Mouse (Mus musculus) hindbrain, postnatal 0 days (tissue): Measurements from ENCODE around the gene Ubox5. TPM values are rescaled to one million over a fixed set of nuclear protein-coding genes. Genes with fewer than 3 reads are reported as not detected.

Experiments used
- ATAC-seq: fragments of 200-750 bp; cut with Nextera tagmentation; 2 replicates; pipeline ENCODE4 v1.8.0; 2017; ENCODE audit warnings: mild to moderate bottlenecking, moderate TSS enrichment, moderate library complexity
- DNase-seq: peaks from one replicate; pipeline ENCODE4 v3.0.0-alpha.2; 2015; ENCODE audit warnings: low spot score
- H3K27ac ChIP-seq: fragments of 300-500 bp; sonication (generic); 2 replicates; pipeline ENCODE4 v1.5.1; 2014; ENCODE audit warnings: mild to moderate bottlenecking
- H3K27me3 ChIP-seq: fragments of 300-500 bp; sonication (generic); 2 replicates; pipeline ENCODE4 v1.6.1; 2014; ENCODE audit warnings: low read length, mixed read lengths; ENCODE audit not compliant: insufficient read depth
- H3K36me3 ChIP-seq: fragments of 300-500 bp; sonication (generic); 2 replicates; pipeline ENCODE4 v1.6.1; 2014; ENCODE audit warnings: low read length, mixed read lengths; ENCODE audit not compliant: insufficient read depth
- H3K4me1 ChIP-seq: fragments of 300-500 bp; sonication (generic); 2 replicates; pipeline ENCODE4 v1.6.1; 2014; ENCODE audit warnings: antibody characterized with exemption, low read length, mixed read lengths; ENCODE audit not compliant: insufficient read depth
- H3K4me2 ChIP-seq: fragments of 300-500 bp; sonication (generic); 2 replicates; pipeline ENCODE4 v1.6.1; 2014; ENCODE audit warnings: low read depth, mild to moderate bottlenecking, low read length, moderate library complexity, mixed read lengths
- H3K4me3 ChIP-seq: fragments of 300-500 bp; sonication (generic); 2 replicates; pipeline ENCODE4 v1.5.1; 2014; ENCODE audit warnings: low read length
- H3K9ac ChIP-seq: fragments of 300-500 bp; sonication (generic); replicated peaks from 2 replicates; pipeline ENCODE4 v1.6.1; 2014; ENCODE audit warnings: mild to moderate bottlenecking, low read length, moderate library complexity, mixed read lengths
- H3K9me3 ChIP-seq: fragments of 300-500 bp; sonication (generic); 2 replicates; pipeline ENCODE4 v1.6.1; 2016; ENCODE audit warnings: low read length, mixed read lengths
- CTCF ChIP-seq: IDR thresholded peaks from 2 replicates; pipeline ENCODE4 v1.5.1; 2016; ENCODE audit warnings: antibody characterized with exemption, control low read depth, low read depth
- WGBS: fragments of 180-500 bp; shearing (Covaris S2); extraction: QIAGEN DNeasy Blood & Tissue Kit; methylation state at CpG from one replicate; pipeline ENCODE4 v1.1.7; 2014; 5-methylcytosine and 5-hydroxymethylcytosine counted together
- polyA plus RNA-seq: library from polyadenylated mRNA; unstranded; fragments of >200 nt; fragmentation: Nextera tagmentation; extraction: Ambion mirVana; gene quantifications from 2 replicates; pipeline ENCODE4 v1.2.1, GENCODE M21; 2015
- total RNA-seq: library from RNA; depleted of rRNA; stranded (reverse); fragments of >200 nt; gene quantifications from 2 replicates; pipeline ENCODE4 v1.2.3, GENCODE M21; 2014

Gene Ubox5
- total and polyA plus RNA-seq, 2 experiments from 2014 or later: 5.9 to 6.8 TPM

DNA sequence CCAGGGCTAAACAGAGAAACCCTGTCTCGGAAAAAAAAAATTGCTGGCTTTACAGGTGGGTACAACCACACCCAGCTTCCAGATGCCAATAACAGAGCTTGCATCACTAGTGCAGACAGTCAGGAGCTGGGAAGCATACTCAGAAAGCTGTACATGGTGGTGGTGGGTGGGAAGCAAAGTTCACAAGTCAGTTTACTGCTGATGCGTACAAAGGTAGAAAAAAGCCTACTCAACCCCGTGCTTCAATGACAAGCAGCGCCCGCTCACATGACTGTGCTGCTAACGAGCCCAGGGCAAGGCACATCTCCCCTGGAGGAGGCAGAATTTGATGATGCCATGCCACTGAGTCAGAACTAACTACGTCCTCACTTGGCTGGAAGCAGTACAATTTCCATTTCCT lies 10.9 kb downstream of the Ubox5 start:
- no peak for TF ChIP-seq CTCF
- Histone ChIP-seq H3K27me3 (no peaks in the 10 kb centered on the region), H3K4me3 (no peak overlapping the region), H3K27ac (no peak overlapping the region), H3K9ac (no peak overlapping the region), H3K4me1 (no peaks in the 10 kb centered on the region), H3K4me2 (no peak overlapping the region), H3K9me3 (no peaks in the 10 kb centered on the region), H3K36me3 (peaks cover 29% of the 10 kb centered on the region)
- DNase-seq: no peak
- 97% methylated on average over 7 of the region's 7 CpGs for WGBS
- no peak for ATAC-seq

DNA sequence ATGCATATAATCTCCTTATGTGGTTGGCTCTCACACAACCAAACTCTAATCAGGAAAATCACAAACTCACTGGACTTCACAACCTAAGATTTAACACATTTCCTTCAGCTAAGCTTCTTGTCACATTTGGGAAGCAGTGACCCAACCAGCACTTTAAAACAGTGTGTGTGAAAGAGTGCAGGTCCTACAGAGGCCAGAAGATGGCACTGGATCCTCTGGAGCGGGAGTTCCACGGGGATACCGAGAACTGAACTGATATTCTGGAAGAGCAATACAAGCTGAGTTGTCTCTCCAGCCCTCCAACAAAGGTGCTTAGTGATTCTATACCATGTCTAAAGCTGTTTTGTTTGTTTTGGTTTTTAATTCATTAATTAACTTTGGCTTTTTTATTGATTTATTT lies 16.7 kb downstream of the Ubox5 start:
- TF ChIP-seq CTCF: peak; percentile 55
- Histone ChIP-seq H3K4me3 (no peak overlapping the region), H3K4me2 (no peak overlapping the region), H3K27ac (no peak overlapping the region), H3K9me3 (no peaks in the 10 kb centered on the region), H3K4me1 (no peaks in the 10 kb centered on the region), H3K9ac (no peak overlapping the region), H3K36me3 (peaks cover 15% of the 10 kb centered on the region), H3K27me3 (no peaks in the 10 kb centered on the region)
- DNase-seq: peak; percentile 31
- WGBS: 62% methylated on average over 3 of the region's 3 CpGs
- ATAC-seq: no peak

DNA sequence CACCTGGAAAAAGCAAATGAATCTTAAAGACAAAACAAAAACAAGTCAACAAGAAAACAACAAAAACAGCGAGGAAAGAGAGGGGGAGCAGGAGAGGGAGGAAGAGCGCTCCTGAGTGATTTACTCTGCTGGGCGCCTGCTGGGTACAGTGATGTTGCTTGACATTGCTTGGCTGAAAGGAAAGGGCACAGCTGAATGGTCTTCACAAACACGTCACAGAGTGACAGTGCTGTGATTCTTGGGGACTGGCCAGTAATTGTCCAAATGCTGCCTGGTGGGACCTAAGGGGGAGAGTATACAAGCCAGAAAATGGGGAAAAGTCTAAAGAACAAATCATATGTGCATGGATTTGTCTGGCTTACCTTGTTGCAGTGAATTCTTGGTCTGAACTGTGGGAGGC lies 27.6 kb downstream of the Ubox5 start:
- 71% methylated on average over 4 of the region's 4 CpGs for WGBS
- no peak for TF ChIP-seq CTCF
- Histone ChIP-seq H3K27ac (no peak overlapping the region), H3K4me2 (no peak overlapping the region), H3K27me3 (no peaks in the 10 kb centered on the region), H3K9me3 (no peaks in the 10 kb centered on the region), H3K9ac (no peak overlapping the region), H3K36me3 (peaks cover 33% of the 10 kb centered on the region), H3K4me1 (no peaks in the 10 kb centered on the region), H3K4me3 (no peak overlapping the region)
- DNase-seq (no peak), ATAC-seq (no peak)

DNA sequence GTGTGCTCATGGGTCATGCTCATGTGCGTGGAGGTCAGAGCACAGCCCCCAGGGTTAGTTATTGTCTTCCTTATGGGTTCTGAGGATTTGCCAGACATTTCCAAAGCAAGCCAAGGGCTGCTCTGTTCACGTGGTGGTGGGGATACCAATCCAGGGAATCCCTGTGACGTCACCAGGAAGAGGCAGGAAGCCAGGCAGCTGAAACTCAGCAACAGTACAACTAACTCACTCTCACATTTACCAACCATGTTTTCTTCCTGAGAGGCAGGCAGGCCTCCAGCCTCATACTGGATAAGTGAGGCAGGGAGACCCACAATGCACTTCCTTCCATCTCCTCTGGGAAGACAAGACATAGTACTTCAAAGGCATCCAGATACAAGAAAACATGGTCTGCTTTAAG lies 31.4 kb downstream of the Ubox5 start:
- Histone ChIP-seq H3K27me3 (no peaks in the 10 kb centered on the region), H3K36me3 (peaks cover 38% of the 10 kb centered on the region), H3K9ac (no peak overlapping the region), H3K27ac (no peak overlapping the region), H3K4me1 (no peaks in the 10 kb centered on the region), H3K9me3 (no peaks in the 10 kb centered on the region), H3K4me3 (no peak overlapping the region), H3K4me2 (no peak overlapping the region)
- TF ChIP-seq CTCF: no peak
- ATAC-seq (no peak), DNase-seq (no peak)
- WGBS: 62% methylated on average over 3 of the region's 3 CpGs

DNA sequence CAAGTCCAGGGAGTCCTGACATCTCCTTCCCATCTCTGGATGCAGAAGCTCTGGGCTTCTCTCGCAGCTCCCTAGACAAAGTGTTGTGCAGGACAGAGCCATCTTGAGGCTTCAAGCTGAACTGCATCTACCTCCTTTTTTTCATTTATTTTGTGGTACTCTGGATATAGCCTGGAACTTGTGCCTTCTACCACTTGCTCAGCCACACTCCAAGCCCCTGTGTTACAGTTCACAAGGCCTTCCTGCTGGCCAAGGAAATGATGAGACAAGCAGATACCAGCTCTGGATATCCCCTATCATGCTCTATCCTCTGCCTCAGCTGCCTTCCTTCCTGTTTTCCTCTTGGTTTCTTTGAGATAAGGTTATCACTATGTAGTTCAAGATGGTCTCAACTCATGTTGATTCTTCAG lies 32.2 kb downstream of the Ubox5 start:
- no peak overlapping the region for H3K4me3 ChIP-seq
- H3K36me3 ChIP-seq: peaks cover 33% of the 10 kb centered on the region
- no peaks in the 10 kb centered on the region for H3K9me3 ChIP-seq
- H3K9ac ChIP-seq: no peak overlapping the region
- ATAC-seq: peak; percentile 53
- no peaks in the 10 kb centered on the region for H3K4me1 ChIP-seq
- peak; percentile 76 for DNase-seq
- 4% methylated on average over 1 of the region's 1 CpGs for whole genome bisulfite sequencing
- H3K27ac ChIP-seq: no peak overlapping the region
- H3K27me3 ChIP-seq: no peaks in the 10 kb centered on the region
- H3K4me2 ChIP-seq: no peak overlapping the region
- peak; percentile 75 for TF ChIP-seq CTCF

DNA sequence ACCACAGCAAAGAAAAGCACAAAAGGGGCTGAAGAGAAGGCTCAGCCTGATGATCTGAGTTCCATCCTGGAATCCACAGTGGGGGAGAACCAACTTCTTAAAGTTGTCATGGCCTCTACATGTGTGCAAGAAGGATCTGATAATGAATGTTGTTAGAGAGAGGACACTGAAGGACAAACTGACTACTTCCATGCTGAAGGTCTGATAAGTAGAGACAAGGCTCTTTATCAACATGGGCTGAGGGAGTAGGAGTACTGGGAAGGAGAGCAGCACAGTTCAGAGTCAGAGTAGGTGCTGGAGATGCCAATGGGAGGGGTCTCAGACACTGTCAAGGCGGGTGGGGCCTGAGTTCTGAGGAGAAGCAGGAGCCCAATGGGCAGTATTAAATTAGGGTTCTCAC lies 34.2 kb downstream of the Ubox5 start:
- Histone ChIP-seq H3K27me3 (no peaks in the 10 kb centered on the region), H3K9me3 (no peaks in the 10 kb centered on the region), H3K4me1 (no peaks in the 10 kb centered on the region), H3K36me3 (peaks cover 38% of the 10 kb centered on the region), H3K4me2 (no peak overlapping the region), H3K27ac (no peak overlapping the region), H3K4me3 (no peak overlapping the region), H3K9ac (no peak overlapping the region)
- WGBS: 96% methylated on average over 1 of the region's 1 CpGs
- no peak for DNase-seq
- TF ChIP-seq CTCF: no peak
- ATAC-seq: no peak

DNA sequence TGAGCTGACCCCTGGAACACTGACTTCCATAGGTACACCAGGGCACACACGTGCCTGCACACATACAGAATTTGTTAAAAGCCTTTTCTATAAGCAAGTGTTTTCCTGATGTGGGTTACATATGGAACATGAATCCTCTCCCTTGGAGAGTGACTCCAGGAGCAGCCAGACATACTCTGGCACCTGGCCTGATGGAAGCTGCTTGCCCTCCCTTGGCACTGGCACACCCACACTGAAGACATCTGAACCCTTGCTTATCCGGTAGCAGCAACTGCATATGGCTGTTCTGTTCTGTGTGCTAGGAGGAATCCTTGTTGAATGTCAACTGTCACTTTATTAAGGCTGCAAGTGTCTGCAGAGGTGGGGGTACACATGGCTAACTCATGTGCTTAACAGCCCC lies 38.8 kb downstream of the Ubox5 start:
- peaks cover 24% of the 10 kb centered on the region for H3K36me3 ChIP-seq
- H3K27ac ChIP-seq: no peak overlapping the region
- WGBS: 88% methylated on average over 2 of the region's 2 CpGs
- no peak for DNase-seq
- no peaks in the 10 kb centered on the region for H3K9me3 ChIP-seq
- no peak overlapping the region for H3K4me3 ChIP-seq
- H3K4me1 ChIP-seq: no peaks in the 10 kb centered on the region
- no peaks in the 10 kb centered on the region for H3K27me3 ChIP-seq
- TF ChIP-seq CTCF: no peak
- no peak for ATAC-seq
- H3K4me2 ChIP-seq: no peak overlapping the region
- H3K9ac ChIP-seq: no peak overlapping the region
